Mouse (Mus musculus): ENCODE data around the gene Ksr1.

Ksr1 gene

GRCm38 (mm10) chr11:79065463-79066190 lies 80.6 kb downstream of the Ksr1 start:
- DNase-seq (ENCODE audit: low spot score), result no peak

- DNase-seq (ENCODE audit: low spot score), result no peak
These were observed 81.9 kb downstream of the Ksr1 start for GRCm38 (mm10) chr11:79064311-79064710.

- no peak for DNase-seq (ENCODE audit: low spot score)
These were observed 82.6 kb downstream of the Ksr1 start for GRCm38 (mm10) chr11:79063616-79064015.

GRCm38 (mm10) chr11:79062897-79063296 lies 83.3 kb downstream of the Ksr1 start:
- peak; percentile 52 for DNase-seq (ENCODE audit: low spot score)

GRCm38 (mm10) chr11:79061839-79062238 lies 84.4 kb downstream of the Ksr1 start:
- DNase-seq (ENCODE audit: low spot score), result no peak

GRCm38 (mm10) chr11:79059850-79060249 lies 86.4 kb downstream of the Ksr1 start:
- DNase-seq (ENCODE audit: low spot score), result no peak

- DNase-seq (ENCODE audit: low spot score), result no peak
These were observed 87.1 kb downstream of the Ksr1 start for GRCm38 (mm10) chr11:79059062-79059461.

GRCm38 (mm10) chr11:79058610-79059009 lies 87.6 kb downstream of the Ksr1 start:
- DNase-seq (ENCODE audit: low spot score), result no peak

GRCm38 (mm10) chr11:79057809-79058208 lies 88.4 kb downstream of the Ksr1 start:
- DNase-seq (ENCODE audit: low spot score), result no peak

- no peak for DNase-seq (ENCODE audit: low spot score)
These were observed 89.3 kb downstream of the Ksr1 start for GRCm38 (mm10) chr11:79056891-79057290.

GRCm38 (mm10) chr11:79056027-79056426 lies 90.2 kb downstream of the Ksr1 start:
- no peak for DNase-seq (ENCODE audit: low spot score)

- DNase-seq (ENCODE audit: low spot score), result no peak
These were observed 91.0 kb downstream of the Ksr1 start for GRCm38 (mm10) chr11:79055161-79055560.

GRCm38 (mm10) chr11:79054161-79055152 lies 91.8 kb downstream of the Ksr1 start:
- no peak for DNase-seq (ENCODE audit: low spot score)

- no peak for DNase-seq (ENCODE audit: low spot score)
These were observed 92.8 kb downstream of the Ksr1 start for GRCm38 (mm10) chr11:79053437-79053836.

GRCm38 (mm10) chr11:79052769-79053168 lies 93.4 kb downstream of the Ksr1 start:
- DNase-seq (ENCODE audit: low spot score), result no peak

- no peak for DNase-seq (ENCODE audit: low spot score)
These were observed 94.7 kb downstream of the Ksr1 start for GRCm38 (mm10) chr11:79051522-79051921.

GRCm38 (mm10) chr11:79050781-79051507 lies 95.3 kb downstream of the Ksr1 start:
- DNase-seq (ENCODE audit: low spot score), result no peak

- no peak for DNase-seq (ENCODE audit: low spot score)
These were observed 97.3 kb downstream of the Ksr1 start for GRCm38 (mm10) chr11:79048906-79049305.

GRCm38 (mm10) chr11:79047180-79047727 lies 99.0 kb downstream of the Ksr1 start:
- no peak for DNase-seq (ENCODE audit: low spot score)

GRCm38 (mm10) chr11:79046561-79047155 lies 99.5 kb downstream of the Ksr1 start:
- no peak for DNase-seq (ENCODE audit: low spot score)

- no peak for DNase-seq (ENCODE audit: low spot score)
These were observed 101.0 kb downstream of the Ksr1 start for GRCm38 (mm10) chr11:79045231-79045630.

- no peak for DNase-seq (ENCODE audit: low spot score)
These were observed 101.4 kb downstream of the Ksr1 start for GRCm38 (mm10) chr11:79044798-79045197.

All from layer of hippocampus, adult 11-12 months (tissue).